Mouse (Mus musculus): ENCODE measurements around the gene Zdhhc14. TPM values are rescaled to one million over a fixed set of nuclear protein-coding genes. Genes with fewer than 3 reads are reported as not detected.

Zdhhc14 gene
- polyA plus RNA-seq, 1 experiment from 2014 or later, result 9.4 TPM

GRCm38 (mm10) chr17:5595068-5595467 is 102.7 kb downstream of the Zdhhc14 start:
- Histone ChIP-seq H3K4me1 (no peaks in the 10 kb centered on the region), H3K4me3 (no peak overlapping the region), H3K27me3 (no peaks in the 10 kb centered on the region), H3K4me2 (replicated peaks) (no peak overlapping the region), H3K36me3 (no peaks in the 10 kb centered on the region), H3K9ac (replicated peaks) (no peak overlapping the region), H3K27ac (replicated peaks) (no peak overlapping the region), H3K9me3 (no peaks in the 10 kb centered on the region)
- ATAC-seq (replicated peaks), result no peak
- 25% methylated on average over 5 of the region's 5 CpGs for WGBS

- H3K27me3 ChIP-seq, result no peaks in the 10 kb centered on the region
- H3K4me1 ChIP-seq, result no peaks in the 10 kb centered on the region
- H3K9me3 ChIP-seq, result no peaks in the 10 kb centered on the region
- H3K27ac ChIP-seq (replicated peaks), result no peak overlapping the region
- H3K36me3 ChIP-seq, result no peaks in the 10 kb centered on the region
- no peak overlapping the region for H3K9ac ChIP-seq (replicated peaks)
- H3K4me2 ChIP-seq (replicated peaks), result no peak overlapping the region
- 79% methylated on average over 3 of the region's 3 CpGs for WGBS
- H3K4me3 ChIP-seq, result no peak overlapping the region
- no peak for ATAC-seq (replicated peaks)
These were observed 104.1 kb downstream of the Zdhhc14 start for GRCm38 (mm10) chr17:5596490-5596889.

DNA sequence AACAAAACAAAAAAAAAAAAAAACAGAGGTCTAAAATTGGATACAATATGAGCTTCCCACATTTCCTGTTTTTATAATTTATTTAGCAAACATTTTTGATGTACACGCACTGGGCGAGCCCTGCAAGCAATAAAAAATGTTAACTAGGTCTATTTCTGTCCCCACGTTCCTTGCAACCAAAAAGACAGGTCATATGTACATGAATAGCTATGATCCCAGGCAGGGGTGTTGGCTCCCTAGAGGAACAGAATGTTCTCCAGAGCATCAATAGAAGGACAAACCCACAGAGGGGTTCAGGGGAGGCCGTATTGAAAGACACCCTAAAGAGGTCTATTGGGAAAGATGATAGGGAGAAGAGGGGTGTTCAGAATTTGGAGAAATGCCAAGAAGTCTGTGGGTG is 106.6 kb downstream of the Zdhhc14 start:
- WGBS, result 80% methylated on average over 4 of the region's 4 CpGs
- Histone ChIP-seq H3K27me3 (no peaks in the 10 kb centered on the region), H3K4me3 (no peak overlapping the region), H3K4me2 (replicated peaks) (no peak overlapping the region), H3K9ac (replicated peaks) (no peak overlapping the region), H3K36me3 (no peaks in the 10 kb centered on the region), H3K27ac (replicated peaks) (no peak overlapping the region), H3K9me3 (no peaks in the 10 kb centered on the region), H3K4me1 (0 out of 2 replicates have a peak, but pooled peaks cover 5% of the 10 kb centered on the region)
- no peak for ATAC-seq (replicated peaks)

GRCm38 (mm10) chr17:5600505-5601027 is 108.2 kb downstream of the Zdhhc14 start:
- peaks cover 9% of the 10 kb centered on the region; the same call in 1 of the 2 replicates for H3K4me1 ChIP-seq
- no peak for ATAC-seq (replicated peaks)
- no peak overlapping the region for H3K4me3 ChIP-seq
- H3K27ac ChIP-seq (replicated peaks), result no peak overlapping the region
- WGBS, result 90% methylated on average over 8 of the region's 8 CpGs
- H3K27me3 ChIP-seq, result no peaks in the 10 kb centered on the region
- H3K36me3 ChIP-seq, result no peaks in the 10 kb centered on the region
- H3K4me2 ChIP-seq (replicated peaks), result no peak overlapping the region
- H3K9ac ChIP-seq (replicated peaks), result no peak overlapping the region
- H3K9me3 ChIP-seq, result no peaks in the 10 kb centered on the region

DNA sequence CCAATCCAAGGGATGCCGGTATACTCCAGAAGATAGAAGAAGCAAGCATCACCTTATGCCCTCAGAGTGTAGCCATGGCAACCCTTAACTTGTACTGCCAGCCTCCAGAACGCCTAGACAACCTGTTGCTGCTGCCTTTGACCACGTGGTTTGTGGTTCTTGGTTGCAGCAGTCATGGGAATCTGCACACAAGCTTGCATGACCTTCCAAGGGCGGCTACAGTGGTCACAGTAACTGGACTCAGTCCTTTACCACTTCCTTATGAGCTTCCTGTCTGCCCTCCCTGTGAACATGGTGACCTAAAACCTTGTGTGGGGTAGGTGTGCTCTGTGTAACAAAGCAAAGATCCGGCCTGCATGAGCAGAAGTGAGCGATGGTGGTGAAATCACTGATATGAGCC is 109.6 kb downstream of the Zdhhc14 start:
- WGBS, result 84% methylated on average over 6 of the region's 6 CpGs
- H3K9me3 ChIP-seq, result no peaks in the 10 kb centered on the region
- no peak overlapping the region for H3K9ac ChIP-seq (replicated peaks)
- H3K4me3 ChIP-seq, result no peak overlapping the region
- no peaks in the 10 kb centered on the region for H3K36me3 ChIP-seq
- H3K27ac ChIP-seq (replicated peaks), result no peak overlapping the region
- H3K27me3 ChIP-seq, result no peaks in the 10 kb centered on the region
- no peak overlapping the region for H3K4me2 ChIP-seq (replicated peaks)
- no peak for ATAC-seq (replicated peaks)
- peaks cover 21% of the 10 kb centered on the region for H3K4me1 ChIP-seq

DNA sequence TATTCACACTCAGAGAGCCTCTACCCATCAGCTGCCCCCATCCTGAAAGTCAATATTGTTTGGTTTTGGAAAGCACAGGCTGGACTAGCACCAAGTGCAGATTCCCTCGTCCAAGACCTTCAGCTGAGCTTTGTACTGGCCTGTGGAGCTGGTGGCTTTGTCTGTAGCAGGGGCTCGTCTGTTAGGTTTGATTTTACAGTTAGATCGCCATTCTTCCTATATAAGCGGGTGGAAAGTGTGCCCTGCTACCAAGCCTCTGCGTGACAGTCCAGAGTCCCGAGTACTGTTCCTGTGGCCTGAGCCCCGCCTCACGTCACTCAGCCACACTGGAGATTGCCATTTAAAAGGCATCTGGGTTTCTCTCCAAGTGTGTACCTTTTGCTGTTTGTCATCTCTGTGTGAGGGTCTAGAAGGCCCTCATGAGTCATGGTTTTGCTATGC is 113.8 kb downstream of the Zdhhc14 start:
- Histone ChIP-seq H3K9me3 (no peaks in the 10 kb centered on the region), H3K27ac (replicated peaks) (0 out of 2 replicates have a peak overlapping the region, but pooled peaks have one; percentile 4), H3K27me3 (no peaks in the 10 kb centered on the region), H3K36me3 (no peaks in the 10 kb centered on the region), H3K4me3 (no peak overlapping the region), H3K9ac (replicated peaks) (no peak overlapping the region), H3K4me1 (peaks cover 26% of the 10 kb centered on the region), H3K4me2 (replicated peaks) (no peak overlapping the region)
- no peak for ATAC-seq (replicated peaks)
- WGBS, result 50% methylated on average over 8 of the region's 8 CpGs

DNA sequence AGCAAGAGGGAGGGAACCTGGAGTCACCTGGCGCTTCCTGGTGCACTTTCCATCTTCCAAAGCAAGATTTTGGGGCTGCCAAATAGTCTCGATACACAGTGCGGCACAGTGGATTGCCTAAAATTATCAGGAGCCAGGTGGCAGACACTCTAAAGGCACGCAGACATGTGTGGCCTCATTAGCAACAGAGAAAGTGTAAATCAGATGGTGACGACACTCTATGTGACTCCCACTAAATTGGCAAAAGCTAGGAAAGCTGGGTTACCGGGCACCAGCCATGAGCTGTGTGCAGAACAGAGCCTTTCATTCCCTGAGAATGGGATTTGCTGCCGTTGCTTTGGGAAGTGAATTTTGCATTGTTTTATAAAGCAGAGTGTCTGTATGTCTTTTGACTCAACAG is 115.0 kb downstream of the Zdhhc14 start:
- peak; percentile 53; the same call in 1 of the 2 replicates for ATAC-seq (replicated peaks)
- WGBS, result 37% methylated on average over 7 of the region's 7 CpGs
- Histone ChIP-seq H3K9me3 (no peaks in the 10 kb centered on the region), H3K4me2 (replicated peaks) (no peak overlapping the region), H3K4me3 (no peak overlapping the region), H3K4me1 (peaks cover 26% of the 10 kb centered on the region), H3K27ac (replicated peaks) (no peak overlapping the region), H3K36me3 (no peaks in the 10 kb centered on the region), H3K9ac (replicated peaks) (no peak overlapping the region), H3K27me3 (no peaks in the 10 kb centered on the region)

- Histone ChIP-seq H3K4me3 (no peak overlapping the region), H3K9me3 (no peaks in the 10 kb centered on the region), H3K4me2 (replicated peaks) (no peak overlapping the region), H3K36me3 (no peaks in the 10 kb centered on the region), H3K4me1 (peaks cover 20% of the 10 kb centered on the region), H3K27ac (replicated peaks) (no peak overlapping the region), H3K9ac (replicated peaks) (no peak overlapping the region), H3K27me3 (no peaks in the 10 kb centered on the region)
- ATAC-seq (replicated peaks), result no peak
- 84% methylated on average over 4 of the region's 4 CpGs for WGBS
These were observed 117.7 kb downstream of the Zdhhc14 start for GRCm38 (mm10) chr17:5609875-5610552.

GRCm38 (mm10) chr17:5612236-5612635 is 119.9 kb downstream of the Zdhhc14 start:
- peaks cover 3% of the 10 kb centered on the region for H3K4me1 ChIP-seq
- H3K4me2 ChIP-seq (replicated peaks), result no peak overlapping the region
- no peak for ATAC-seq (replicated peaks)
- no peaks in the 10 kb centered on the region for H3K9me3 ChIP-seq
- H3K36me3 ChIP-seq, result no peaks in the 10 kb centered on the region
- WGBS, result 47% methylated on average over 4 of the region's 4 CpGs
- H3K27ac ChIP-seq (replicated peaks), result no peak overlapping the region
- no peak overlapping the region for H3K4me3 ChIP-seq
- H3K9ac ChIP-seq (replicated peaks), result no peak overlapping the region
- no peaks in the 10 kb centered on the region for H3K27me3 ChIP-seq

GRCm38 (mm10) chr17:5614771-5615318 is 122.5 kb downstream of the Zdhhc14 start:
- no peak for ATAC-seq (replicated peaks)
- Histone ChIP-seq H3K9me3 (no peaks in the 10 kb centered on the region), H3K4me2 (replicated peaks) (no peak overlapping the region), H3K9ac (replicated peaks) (no peak overlapping the region), H3K36me3 (no peaks in the 10 kb centered on the region), H3K4me1 (no peaks in the 10 kb centered on the region), H3K4me3 (no peak overlapping the region), H3K27ac (replicated peaks) (no peak overlapping the region), H3K27me3 (no peaks in the 10 kb centered on the region)
- WGBS, result 66% methylated on average over 9 of the region's 9 CpGs

DNA sequence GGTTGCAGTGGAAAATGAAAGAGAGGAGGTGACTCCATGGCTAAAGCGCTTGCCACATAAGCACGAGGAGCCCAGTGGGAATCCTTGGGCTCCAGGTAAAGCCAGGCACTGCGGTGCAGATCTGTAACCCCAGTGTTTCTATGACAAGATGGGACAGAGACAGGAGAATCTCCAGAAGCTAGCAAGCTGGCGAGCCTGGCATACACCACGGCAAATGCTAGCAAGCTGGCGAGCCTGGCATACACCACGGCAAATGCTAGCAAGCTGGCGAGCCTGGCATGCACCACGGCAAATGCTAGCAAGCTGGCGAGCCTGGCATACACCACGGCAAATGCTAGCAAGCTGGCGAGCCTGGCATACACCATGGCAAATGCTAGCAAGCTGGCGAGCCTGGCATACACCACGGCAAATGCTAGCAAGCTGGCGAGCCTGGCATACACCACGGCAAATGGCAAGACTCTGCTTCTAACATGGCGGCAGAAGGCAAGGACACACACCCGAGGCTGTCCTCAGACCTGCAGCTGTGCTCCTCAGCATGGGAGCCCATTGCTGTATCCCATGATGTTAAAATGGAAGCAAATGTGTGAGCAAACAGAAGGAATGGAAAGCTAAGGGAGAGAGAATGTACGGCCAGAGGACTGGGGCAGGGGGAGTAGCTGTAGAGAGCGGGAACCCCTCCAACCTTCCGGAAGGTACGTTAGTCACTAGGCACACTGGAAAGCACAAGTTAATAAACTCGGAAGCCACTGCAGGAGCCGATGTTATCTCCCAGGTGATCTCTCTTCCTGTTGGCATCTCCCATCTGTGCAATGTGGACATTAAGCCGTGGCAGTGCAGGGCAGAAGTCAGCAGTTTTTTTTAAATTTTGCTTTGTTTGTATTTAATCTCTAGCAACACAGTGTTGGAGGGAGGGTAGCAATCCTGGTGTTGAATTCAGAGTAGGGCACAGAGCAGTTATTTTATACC is 129.6 kb downstream of the Zdhhc14 start:
- H3K9ac ChIP-seq (replicated peaks), result no peak overlapping the region
- no peaks in the 10 kb centered on the region for H3K4me1 ChIP-seq
- H3K9me3 ChIP-seq, result no peaks in the 10 kb centered on the region
- H3K27me3 ChIP-seq, result no peaks in the 10 kb centered on the region
- peak overlapping the region; percentile 44; the same call in 1 of the 2 replicates for H3K27ac ChIP-seq (replicated peaks)
- no peak overlapping the region for H3K4me2 ChIP-seq (replicated peaks)
- no peak for ATAC-seq (replicated peaks)
- H3K4me3 ChIP-seq, result no peak overlapping the region
- WGBS, result 76% methylated on average over 25 of the region's 25 CpGs
- no peaks in the 10 kb centered on the region for H3K36me3 ChIP-seq

- H3K36me3 ChIP-seq, result no peaks in the 10 kb centered on the region
- no peak overlapping the region for H3K4me2 ChIP-seq (replicated peaks)
- no peak for ATAC-seq (replicated peaks)
- no peaks in the 10 kb centered on the region for H3K27me3 ChIP-seq
- 62% methylated on average over 6 of the region's 6 CpGs for WGBS
- no peaks in the 10 kb centered on the region for H3K9me3 ChIP-seq
- H3K27ac ChIP-seq (replicated peaks), result no peak overlapping the region
- H3K4me1 ChIP-seq, result no peaks in the 10 kb centered on the region
- no peak overlapping the region for H3K9ac ChIP-seq (replicated peaks)
- H3K4me3 ChIP-seq, result no peak overlapping the region
These were observed 130.4 kb downstream of the Zdhhc14 start for GRCm38 (mm10) chr17:5622764-5623163.

All from forebrain, embryonic 15.5 days (tissue).